Mouse (Mus musculus) heart, embryonic 16.5 days (tissue): ENCODE measurements around the gene 4930579F01Rik. TPM values are rescaled to one million over a fixed set of nuclear protein-coding genes. Genes with fewer than 3 reads are reported as not detected.
A peak's percentile ranks its signal among the peaks of the same experiment; 100 is the strongest.
"Not testable (repeated sequence)": the region's sequence is repeated elsewhere in the genome, so short reads cannot be mapped to it uniquely, and the experiment has no call there.

Experiments used
- ATAC-seq: fragments of 200-750 bp; cut with Nextera tagmentation; replicated peaks from 2 replicates; pipeline ENCODE4 v1.8.0; 2017; ENCODE audit warnings: moderate number of reproducible peaks; ENCODE audit not compliant: insufficient read depth, low FRiP score; ENCODE audit errors: extremely low read depth
- H3K27ac ChIP-seq: fragments of 300-500 bp; sonication (generic); 2 replicates; pipeline ENCODE4 v1.5.1; 2014; ENCODE audit warnings: mild to moderate bottlenecking, low read length, control low read depth, moderate library complexity
- H3K27me3 ChIP-seq: fragments of 300-500 bp; sonication (generic); 2 replicates; pipeline ENCODE4 v1.6.1; 2014; ENCODE audit warnings: low read length, mixed read lengths; ENCODE audit not compliant: control insufficient read depth, insufficient read depth
- H3K36me3 ChIP-seq: fragments of 300-500 bp; sonication (generic); 2 replicates; pipeline ENCODE4 v1.6.1; 2014; ENCODE audit not compliant: control insufficient read depth, insufficient read depth
- H3K4me1 ChIP-seq: fragments of 300-500 bp; sonication (generic); 2 replicates; pipeline ENCODE4 v1.6.1; 2014; ENCODE audit warnings: low read length, mixed read lengths; ENCODE audit not compliant: control insufficient read depth, insufficient read depth
- H3K4me2 ChIP-seq: fragments of 300-500 bp; sonication (generic); 2 replicates; pipeline ENCODE4 v1.6.1; 2014; ENCODE audit warnings: low read depth, mild to moderate bottlenecking, control low read depth, low read length
- H3K4me3 ChIP-seq: fragments of 300-500 bp; sonication (generic); 2 replicates; pipeline ENCODE4 v1.5.1; 2014; ENCODE audit warnings: mild to moderate bottlenecking, control low read depth, low read length
- H3K9ac ChIP-seq: fragments of 300-500 bp; sonication (generic); 2 replicates; pipeline ENCODE4 v1.6.1; 2014; ENCODE audit warnings: low read length, control low read depth
- H3K9me3 ChIP-seq: fragments of 300-500 bp; sonication (generic); replicated peaks from 2 replicates; pipeline ENCODE4 v1.6.1; 2016; ENCODE audit warnings: low read length; ENCODE audit not compliant: control insufficient read depth
- WGBS: fragments of 180-500 bp; shearing (Covaris S2); extraction: QIAGEN DNeasy Blood & Tissue Kit; methylation state at CpG from one replicate; pipeline ENCODE4 v1.1.7; 2014; 5-methylcytosine and 5-hydroxymethylcytosine counted together
- polyA plus RNA-seq: library from polyadenylated mRNA; unstranded; fragments of >200 nt; fragmentation: Nextera tagmentation; extraction: Ambion mirVana; gene quantifications from 2 replicates; pipeline ENCODE4 v1.2.1, GENCODE M21; 2015

The 4930579F01Rik gene
- polyA plus RNA-seq, 1 experiment from 2014 or later, result not detected

DNA sequence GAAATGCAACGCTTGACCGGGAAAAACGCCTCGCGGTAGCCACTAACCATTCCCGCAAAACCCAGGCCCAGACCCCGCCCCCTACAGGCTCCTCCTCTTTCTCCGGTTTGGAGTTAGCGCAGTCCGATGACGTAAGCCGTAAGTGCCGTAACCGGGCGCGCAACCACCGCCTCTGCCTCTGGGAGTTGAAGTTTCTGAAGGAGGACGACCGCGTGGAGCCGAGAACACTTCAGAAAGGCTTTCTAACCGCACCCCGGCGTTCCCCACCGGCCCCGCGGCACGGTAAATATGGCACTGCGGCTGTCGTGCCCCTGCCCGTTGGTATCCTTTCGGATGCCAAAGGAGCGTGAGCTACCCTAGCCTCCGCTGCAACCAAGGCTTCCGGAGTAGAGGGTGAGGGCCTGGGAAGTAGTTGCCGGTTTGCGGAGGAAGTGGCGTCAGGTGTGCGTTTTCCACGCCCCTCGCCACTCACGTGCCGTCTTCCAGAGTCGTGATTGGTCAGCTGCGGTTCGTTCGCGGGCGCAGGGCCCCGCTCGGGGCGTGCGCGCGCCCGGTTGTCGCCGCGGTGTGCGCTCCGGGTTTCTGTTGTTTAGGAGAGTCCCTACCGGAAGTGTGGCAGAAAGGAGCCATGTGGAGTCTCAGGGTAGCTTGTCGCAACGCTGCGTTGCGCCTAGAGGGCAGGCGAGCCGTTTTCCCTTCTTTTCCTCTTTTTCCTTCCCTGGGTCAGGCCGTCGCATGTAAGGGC lies 50.1 kb downstream of the 4930579F01Rik start, which contains the start of gene Trmt10a:
TSS of gene Trmt10a (plus strand) at position 134 of the 745 bp plus-strand sequence.
- WGBS, result under 1% methylated on average over 70 of the region's 70 CpGs
- H3K4me1 ChIP-seq, result peaks cover 7% of the 10 kb centered on the region
- peak within 1 kb of the TSS; percentile 100 for H3K27ac ChIP-seq
- peak within 1 kb of the TSS; percentile 81 for H3K4me3 ChIP-seq
- no peaks in the 10 kb centered on the region for H3K27me3 ChIP-seq
- H3K36me3 ChIP-seq, result peaks cover under 1% of the 10 kb centered on the region
- peak; percentile 97 for ATAC-seq
- H3K9ac ChIP-seq, result peak within 1 kb of the TSS; percentile 91
- peak within 1 kb of the TSS; percentile 87 for H3K4me2 ChIP-seq
- H3K9me3 ChIP-seq, result no peaks in the 10 kb centered on the region

DNA sequence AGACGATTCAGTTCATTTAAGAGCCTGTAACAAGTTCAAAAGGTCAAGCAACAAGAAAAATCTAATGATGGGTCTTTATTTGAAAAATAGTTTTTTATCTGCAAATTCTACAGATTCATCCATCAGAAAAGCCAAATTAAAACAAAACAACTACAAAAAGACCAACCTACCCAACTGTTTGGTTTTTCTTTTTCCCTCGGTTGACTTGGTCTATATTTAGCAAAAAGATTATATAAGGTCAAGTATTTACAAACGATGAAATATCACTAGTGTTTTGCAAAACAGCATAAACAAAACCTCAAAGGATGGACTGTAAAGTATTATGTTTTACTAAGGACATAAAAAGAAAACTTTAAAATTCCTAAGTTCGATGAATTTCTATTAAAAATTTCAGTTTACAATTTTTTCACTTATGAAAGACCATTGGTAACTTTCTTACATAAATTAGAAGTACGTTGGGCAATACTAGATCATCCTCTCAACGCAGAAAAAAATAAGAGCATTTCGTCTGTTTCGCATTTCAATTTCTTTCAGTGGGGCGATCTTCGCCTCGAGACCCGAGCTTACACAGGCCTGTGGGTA lies 50.8 kb downstream of the 4930579F01Rik start:
- Histone ChIP-seq H3K4me1 (peaks cover 7% of the 10 kb centered on the region), H3K27ac (peak overlapping the region; percentile 100), H3K9me3 (no peaks in the 10 kb centered on the region), H3K36me3 (no peaks in the 10 kb centered on the region), H3K4me2 (peak overlapping the region; percentile 58), H3K9ac (peak overlapping the region; percentile 85), H3K27me3 (no peaks in the 10 kb centered on the region), H3K4me3 (peak overlapping the region; percentile 81)
- no peak for ATAC-seq
- WGBS, result 3% methylated on average over 12 of the region's 12 CpGs

DNA sequence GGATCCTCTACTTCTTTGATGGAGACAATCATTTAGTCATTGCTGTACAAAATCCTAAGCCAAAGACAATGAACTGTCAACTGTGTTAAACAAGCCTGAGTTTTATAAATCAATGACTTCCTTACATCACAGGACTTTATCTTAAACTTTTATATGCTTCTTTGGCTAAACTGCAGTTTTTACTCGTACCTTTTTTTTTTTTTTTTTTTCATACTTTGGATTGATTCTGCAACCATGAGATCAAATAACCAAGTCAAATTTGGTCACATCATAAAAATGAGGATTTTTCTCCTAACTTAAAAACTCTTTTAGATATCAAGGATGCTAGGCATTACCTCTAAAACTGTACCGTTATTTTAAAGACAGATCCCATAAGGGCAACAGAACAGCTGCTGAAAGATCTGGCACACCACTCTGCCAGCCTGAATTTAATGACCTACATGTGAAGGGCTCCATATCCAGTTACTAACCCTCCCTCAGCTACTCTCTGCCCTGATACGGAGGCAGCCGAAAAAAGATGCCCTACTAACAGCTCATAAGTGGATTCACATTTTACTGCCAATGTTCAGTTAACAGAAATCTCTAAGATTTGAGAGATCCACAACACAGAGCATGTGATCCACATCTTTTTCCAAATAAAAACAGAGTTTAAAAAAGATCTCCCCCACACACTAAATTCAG lies 51.4 kb downstream of the 4930579F01Rik start:
- Histone ChIP-seq H3K36me3 (no peaks in the 10 kb centered on the region), H3K4me2 (peak overlapping the region; percentile 58), H3K27ac (peak overlapping the region; percentile 57), H3K27me3 (no peaks in the 10 kb centered on the region), H3K4me3 (peak overlapping the region; percentile 16), H3K9ac (peak overlapping the region; percentile 42), H3K4me1 (peaks cover 7% of the 10 kb centered on the region), H3K9me3 (no peaks in the 10 kb centered on the region)
- WGBS, result 41% methylated on average over 4 of the region's 4 CpGs
- no peak for ATAC-seq

DNA sequence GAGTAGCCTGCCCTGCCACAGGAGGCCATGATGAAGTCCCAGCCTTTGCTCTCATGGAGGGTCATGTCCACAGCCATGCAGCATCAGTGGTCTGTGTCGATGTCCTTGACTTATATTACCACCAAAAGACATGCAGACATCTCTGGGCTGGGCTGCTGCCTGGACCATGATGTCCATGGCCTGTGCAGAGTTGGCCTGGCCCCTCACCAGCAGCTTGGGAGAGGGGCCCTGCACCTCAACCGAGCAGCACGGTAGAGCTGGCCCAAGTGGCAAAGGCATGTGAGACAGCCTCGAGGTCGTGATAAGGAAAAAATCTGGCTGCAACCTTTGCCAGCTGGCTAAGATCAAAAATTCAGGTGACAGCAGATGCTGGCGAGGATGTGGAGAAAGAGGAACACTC lies 54.0 kb downstream of the 4930579F01Rik start:
- 53% methylated on average over 6 of the region's 6 CpGs for WGBS
- no peak overlapping the region for H3K4me2 ChIP-seq
- H3K9ac ChIP-seq, result no peak overlapping the region
- H3K4me3 ChIP-seq, result no peak overlapping the region
- H3K4me1 ChIP-seq, result peaks cover 7% of the 10 kb centered on the region
- H3K9me3 ChIP-seq, result no peaks in the 10 kb centered on the region
- no peaks in the 10 kb centered on the region for H3K27me3 ChIP-seq
- ATAC-seq, result no peak
- H3K27ac ChIP-seq, result no peak overlapping the region
- no peaks in the 10 kb centered on the region for H3K36me3 ChIP-seq

DNA sequence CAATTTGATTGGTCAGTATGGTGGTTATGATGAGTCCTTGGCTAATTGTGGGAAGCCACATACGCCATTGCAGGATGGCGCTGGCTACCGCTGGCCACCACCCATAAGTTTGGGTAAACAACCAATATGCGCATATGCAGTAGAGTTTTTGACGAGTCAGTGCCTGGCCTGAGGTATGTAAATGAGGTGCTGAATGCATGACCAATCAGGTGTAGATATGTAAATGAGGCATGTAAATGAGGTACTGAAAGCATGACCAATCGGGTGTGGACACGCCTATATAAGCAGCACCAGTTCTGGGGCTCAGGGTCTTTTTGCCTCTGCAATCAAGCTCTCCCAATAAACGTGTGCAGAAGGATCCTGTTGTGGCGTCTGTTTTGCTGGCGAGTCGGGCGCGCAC lies 55.5 kb downstream of the 4930579F01Rik start:
- WGBS, result 94% methylated on average over 13 of the region's 13 CpGs
- not testable (repeated sequence) for H3K27me3 ChIP-seq, ATAC-seq, H3K9me3 ChIP-seq, H3K27ac ChIP-seq, H3K4me2 ChIP-seq, H3K36me3 ChIP-seq, H3K9ac ChIP-seq, H3K4me3 ChIP-seq, H3K4me1 ChIP-seq

DNA sequence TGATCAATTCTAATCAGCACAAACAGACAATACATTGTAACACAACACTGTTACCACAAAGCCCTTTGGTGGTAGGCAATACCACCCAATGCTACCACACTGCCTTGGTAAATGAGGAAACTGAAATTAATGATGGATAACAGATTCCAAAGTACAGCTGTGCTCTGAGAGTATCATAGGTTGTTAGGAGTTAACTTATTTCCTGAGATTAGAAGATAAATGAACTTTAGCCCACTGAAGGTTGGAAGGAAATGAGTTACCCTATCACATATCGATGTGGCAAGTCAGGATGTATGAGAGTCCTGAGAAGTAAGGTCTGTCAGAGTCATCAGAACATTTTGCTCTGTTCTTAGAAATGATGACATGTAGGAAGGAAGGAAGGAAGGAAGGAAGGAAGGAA lies 59.1 kb downstream of the 4930579F01Rik start:
- Histone ChIP-seq H3K4me3 (no peak overlapping the region), H3K4me1 (peaks cover 1% of the 10 kb centered on the region; the same call in 1 of the 2 replicates), H3K9me3 (no peaks in the 10 kb centered on the region), H3K4me2 (no peak overlapping the region), H3K9ac (no peak overlapping the region), H3K36me3 (no peaks in the 10 kb centered on the region), H3K27ac (no peak overlapping the region), H3K27me3 (no peaks in the 10 kb centered on the region)
- 67% methylated on average over 1 of the region's 1 CpGs for WGBS
- ATAC-seq, result no peak

DNA sequence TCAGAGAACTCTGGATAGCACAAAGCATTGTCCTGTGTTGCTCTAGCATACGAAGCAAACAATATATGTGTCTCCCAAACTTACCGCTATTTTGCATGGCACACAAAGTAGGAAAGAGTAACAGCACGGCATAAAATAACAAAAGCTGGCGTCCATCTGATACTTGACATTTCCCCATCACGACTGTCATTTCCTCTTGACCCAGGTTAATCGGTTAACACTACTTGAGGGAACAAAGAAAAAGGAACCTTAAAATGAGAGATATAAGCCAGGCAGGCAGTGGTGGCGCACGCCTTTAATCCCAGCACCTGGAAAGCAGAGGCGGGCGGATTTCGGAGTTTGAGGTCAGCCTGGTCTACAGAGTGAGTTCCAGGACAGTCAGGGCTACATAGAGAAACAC lies 59.7 kb downstream of the 4930579F01Rik start:
- H3K36me3 ChIP-seq, result no peaks in the 10 kb centered on the region
- no peak for ATAC-seq
- H3K9me3 ChIP-seq, result no peaks in the 10 kb centered on the region
- no peak overlapping the region for H3K4me3 ChIP-seq
- H3K27me3 ChIP-seq, result no peaks in the 10 kb centered on the region
- H3K27ac ChIP-seq, result no peak overlapping the region
- WGBS, result 78% methylated on average over 11 of the region's 11 CpGs
- peaks cover 4% of the 10 kb centered on the region; the same call in 1 of the 2 replicates for H3K4me1 ChIP-seq
- H3K9ac ChIP-seq, result no peak overlapping the region
- H3K4me2 ChIP-seq, result no peak overlapping the region

DNA sequence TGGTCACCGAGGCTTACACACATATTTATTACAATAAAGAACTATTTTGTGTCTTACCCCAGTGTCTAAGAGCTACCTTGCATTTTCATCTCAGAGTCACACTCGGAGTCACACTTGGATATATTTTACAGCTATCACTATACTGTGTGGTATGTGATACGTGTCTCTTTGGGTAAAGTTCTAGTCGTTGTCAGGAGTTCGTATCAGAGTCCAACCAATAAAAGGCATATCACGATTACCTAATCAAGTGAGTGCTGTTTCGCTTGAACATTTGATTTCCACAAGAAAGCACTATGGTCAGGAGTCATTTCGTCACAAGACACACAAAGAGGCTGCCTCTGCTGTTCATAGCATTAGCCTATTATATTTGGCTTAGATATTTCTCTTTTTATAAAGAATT lies 60.2 kb downstream of the 4930579F01Rik start:
- H3K9ac ChIP-seq, result no peak overlapping the region
- 88% methylated on average over 8 of the region's 8 CpGs for WGBS

DNA sequence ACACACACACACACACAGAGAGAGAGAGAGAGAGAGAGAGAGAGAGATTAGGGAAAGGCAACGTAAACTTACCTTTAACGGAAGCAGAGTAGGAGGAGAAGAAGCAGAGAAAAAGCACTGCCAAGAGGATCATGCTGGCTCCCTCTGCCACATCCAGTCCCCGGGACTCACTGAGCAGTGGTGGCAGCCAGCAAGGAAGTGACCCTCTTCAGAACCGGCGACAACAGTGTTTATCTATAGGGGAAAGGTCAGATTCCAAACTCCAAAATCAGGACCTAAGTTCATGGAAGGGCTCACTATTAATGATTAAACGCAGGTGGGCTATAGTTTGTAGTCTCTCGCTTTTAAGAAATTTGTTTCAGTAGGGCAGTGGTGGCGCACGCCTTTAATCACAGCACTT lies 62.5 kb downstream of the 4930579F01Rik start:
- no peaks in the 10 kb centered on the region for H3K27me3 ChIP-seq
- 52% methylated on average over 9 of the region's 9 CpGs for WGBS
- no peaks in the 10 kb centered on the region for H3K9me3 ChIP-seq
- ATAC-seq, result no peak
- no peak overlapping the region for H3K27ac ChIP-seq
- H3K36me3 ChIP-seq, result no peaks in the 10 kb centered on the region
- H3K4me1 ChIP-seq, result peaks cover 4% of the 10 kb centered on the region; the same call in 1 of the 2 replicates
- H3K9ac ChIP-seq, result no peak overlapping the region
- H3K4me2 ChIP-seq, result no peak overlapping the region
- H3K4me3 ChIP-seq, result no peak overlapping the region

More for the DNA sequence above, 60.2 kb downstream of the 4930579F01Rik start:
- no peaks in the 10 kb centered on the region for H3K36me3 ChIP-seq
- H3K27ac ChIP-seq, result no peak overlapping the region
- H3K27me3 ChIP-seq, result no peaks in the 10 kb centered on the region
- no peak overlapping the region for H3K4me2 ChIP-seq
- H3K4me3 ChIP-seq, result no peak overlapping the region
- H3K9me3 ChIP-seq, result no peaks in the 10 kb centered on the region
- peaks cover 4% of the 10 kb centered on the region; the same call in 1 of the 2 replicates for H3K4me1 ChIP-seq
- ATAC-seq, result no peak
